Mouse (Mus musculus) lung, postnatal 4 days (tissue): ENCODE results near the gene Dusp8.
"Not testable (repeated sequence)": the region's sequence is repeated elsewhere in the genome, so short reads cannot be mapped to it uniquely, and the experiment has no call there.

Source experiments
- DNase-seq, 2 experiments: peaks; one replicate each; pipeline ENCODE4 v3.0.0; 2021

Dusp8 gene

DNA sequence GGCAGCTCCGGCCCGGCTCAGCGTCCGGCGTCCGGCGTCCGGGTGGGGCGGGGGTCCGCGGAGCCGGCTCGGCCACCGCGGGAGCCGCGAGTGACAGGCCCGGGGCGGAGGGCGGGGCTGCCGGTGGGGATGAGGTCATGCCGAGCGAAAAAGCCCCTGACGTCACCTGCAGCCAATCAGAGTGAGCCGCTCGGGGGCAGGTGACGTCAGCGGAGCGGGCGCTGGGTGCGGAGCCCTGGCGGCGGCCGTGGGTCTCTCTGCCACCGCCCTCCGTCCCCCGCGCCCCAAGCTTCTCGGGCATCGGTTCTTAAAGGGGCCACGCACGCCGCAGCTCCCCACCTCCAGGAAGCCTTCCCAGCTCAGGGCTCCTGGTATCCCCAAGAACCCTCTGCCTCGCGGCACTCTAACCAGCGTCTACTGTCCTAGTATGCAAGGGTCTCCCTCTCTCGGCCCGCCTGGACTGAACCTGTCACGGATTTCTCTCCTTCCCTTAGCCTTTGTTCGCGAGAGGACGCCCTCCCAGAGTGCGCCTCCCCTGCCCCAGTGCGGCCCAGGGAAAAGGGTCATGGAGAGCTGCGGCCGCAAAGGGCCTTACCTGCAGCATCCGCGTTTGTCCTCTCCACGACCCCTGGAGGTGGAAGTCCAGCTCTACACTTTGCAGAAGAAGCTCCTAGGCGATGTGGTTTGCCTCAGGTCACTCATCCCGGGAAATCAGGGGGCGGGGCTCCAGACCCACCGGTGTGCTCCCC is at the start of gene Dusp8:
Gene Dusp8, minus strand, starts transcription at position 661 of the 749 bp plus-strand sequence.
- peak; percentile 94 for DNase-seq

DNA sequence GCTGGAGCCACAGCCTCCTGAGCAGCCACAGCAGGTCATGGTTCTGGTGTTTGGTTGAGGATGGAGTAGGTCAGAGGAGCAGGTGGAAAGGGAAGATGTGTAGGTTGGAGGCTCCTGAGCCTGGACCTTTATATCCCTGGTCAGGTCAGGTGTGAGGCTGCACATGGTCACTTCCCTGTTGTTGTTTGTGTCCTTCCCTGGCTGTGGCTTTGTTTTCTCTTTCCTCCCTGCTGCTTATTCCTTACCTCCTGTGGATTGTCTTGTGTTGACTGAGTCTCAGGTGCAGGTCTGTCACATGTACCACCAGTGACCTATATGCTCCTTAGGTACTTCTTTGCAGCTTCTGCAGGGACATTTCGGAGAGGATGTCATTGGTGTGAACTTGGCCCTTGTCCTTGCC is 48.9 kb upstream of the Dusp8 start, which contains the start of gene Gm45337:
Gene Gm45337, minus strand, starts transcription at position 101 of the 400 bp plus-strand sequence.
- no peak for DNase-seq

DNA sequence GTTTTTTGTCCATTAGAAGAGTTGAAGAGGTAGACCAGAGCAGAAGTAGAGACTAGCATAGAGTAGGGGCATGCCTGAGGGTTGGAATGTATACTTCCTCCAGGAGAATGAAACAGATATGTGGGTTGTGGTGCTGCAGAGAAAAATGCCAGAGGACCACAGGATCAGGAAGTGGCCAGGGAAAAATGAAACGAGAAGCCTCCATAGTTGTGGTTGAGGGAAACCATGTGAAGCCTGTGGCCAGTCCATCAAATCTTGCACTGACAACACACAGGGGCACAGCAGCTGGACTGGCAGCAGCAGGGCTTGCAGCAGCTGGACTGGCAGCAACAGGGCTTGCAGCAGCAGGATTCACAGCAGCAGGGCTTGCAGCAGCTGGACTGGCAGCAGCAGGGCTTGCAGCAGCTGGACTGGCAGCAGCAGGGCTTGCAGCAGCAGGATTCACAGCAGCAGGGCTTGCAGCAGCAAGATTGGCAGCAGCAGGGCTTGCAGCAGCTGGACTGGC is 47.9 kb upstream of the Dusp8 start:
- not testable (repeated sequence) for DNase-seq

DNA sequence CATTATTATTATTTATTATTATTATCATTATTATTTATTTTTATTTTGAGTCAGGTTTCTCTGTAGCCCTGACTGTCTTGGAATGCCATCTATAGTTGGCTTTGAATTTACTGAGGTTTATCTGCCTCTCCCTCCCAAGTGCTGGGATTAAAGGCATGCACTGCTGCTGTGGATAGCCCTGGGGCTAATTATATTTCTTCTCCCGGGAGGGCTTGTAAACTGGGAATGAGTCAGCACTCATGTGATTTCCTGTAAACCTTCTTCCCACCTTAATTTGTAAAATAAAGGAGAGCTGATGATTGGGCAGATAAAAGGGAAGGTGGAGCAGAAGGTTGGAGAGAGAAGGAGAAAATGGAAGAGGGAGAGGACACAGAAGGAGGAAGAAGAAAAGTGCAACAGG is 45.1 kb upstream of the Dusp8 start:
- no peak for DNase-seq

DNA sequence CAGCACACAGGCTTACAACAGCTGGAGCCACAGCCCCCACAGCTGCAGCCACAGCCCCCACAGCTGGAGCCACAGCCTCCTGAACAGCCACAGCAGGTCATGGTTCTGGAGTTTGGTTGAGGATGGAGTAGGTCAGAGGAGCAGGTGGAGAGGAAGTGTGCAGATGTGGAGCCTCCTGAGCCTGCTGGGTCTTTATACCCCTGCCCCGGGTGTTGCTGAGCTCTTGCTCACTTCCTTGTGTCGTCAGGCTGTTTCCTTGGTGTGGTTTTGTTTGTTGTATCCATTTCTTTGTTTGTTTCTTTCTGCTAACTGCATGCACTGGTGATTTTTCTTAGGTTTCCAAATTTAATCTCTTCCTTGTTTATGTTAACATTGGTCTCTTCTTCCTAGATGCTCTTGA is 40.3 kb upstream of the Dusp8 start, which contains the start of gene Gm39115:
Gene Gm39115, minus strand, starts transcription at position 101 of the 400 bp plus-strand sequence.
- DNase-seq: not testable (repeated sequence)

DNA sequence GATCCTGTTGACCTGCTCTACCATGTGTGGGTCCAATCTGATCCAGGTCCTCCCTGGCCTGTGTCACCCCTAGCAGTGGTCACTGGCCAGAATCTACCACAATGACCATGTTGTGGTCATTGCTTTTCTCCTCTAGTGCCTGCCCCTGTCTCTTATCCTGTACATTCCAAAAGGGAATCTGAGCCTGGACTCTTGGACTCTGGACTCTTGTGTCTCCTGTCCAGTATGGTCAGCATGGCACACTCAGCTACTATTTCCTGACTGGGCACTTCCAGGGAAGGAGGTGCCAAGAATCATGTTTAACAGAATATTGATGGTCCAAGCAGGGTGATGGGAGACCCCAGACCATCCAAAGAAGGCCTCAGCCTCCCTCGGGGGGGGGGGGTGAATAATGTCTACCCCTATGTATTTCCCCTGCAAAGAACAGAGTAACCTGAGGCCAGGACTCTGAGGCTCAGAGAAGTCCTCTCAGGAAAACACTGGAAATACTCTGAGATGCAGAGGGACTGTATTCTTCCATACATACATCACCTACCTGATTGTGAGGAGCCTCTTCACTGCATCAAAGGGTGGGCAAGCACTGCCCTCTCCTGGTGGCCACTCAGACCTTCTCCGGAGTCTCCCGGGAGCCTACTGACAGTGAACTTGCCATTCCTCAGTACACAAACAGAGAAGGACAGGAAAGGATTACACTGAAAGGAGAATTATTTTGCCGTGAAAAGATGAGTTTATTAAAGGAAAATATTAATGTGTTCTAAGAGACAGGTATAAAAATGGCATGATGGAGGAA is 38.8 kb upstream of the Dusp8 start:
- DNase-seq: no peak

DNA sequence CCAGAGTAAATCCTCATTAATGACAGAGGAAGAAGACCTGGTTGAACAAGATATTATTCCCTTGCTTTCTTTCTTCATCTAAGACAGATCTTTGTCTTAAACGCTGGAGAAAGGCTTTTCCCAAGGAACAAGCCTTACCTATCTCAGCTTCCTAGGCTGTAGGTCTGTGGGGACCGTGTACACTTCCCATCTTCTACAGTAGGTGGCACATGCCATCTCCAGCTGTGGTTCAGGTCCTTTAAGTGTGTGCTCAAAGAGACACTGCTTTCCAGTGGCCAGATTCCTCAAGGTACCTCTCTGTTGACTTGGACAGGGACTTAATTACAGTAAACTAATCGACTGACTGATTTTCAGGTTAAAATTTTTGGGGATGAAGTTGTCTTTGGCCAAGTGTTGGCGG is 33.2 kb upstream of the Dusp8 start:
- DNase-seq: no peak

DNA sequence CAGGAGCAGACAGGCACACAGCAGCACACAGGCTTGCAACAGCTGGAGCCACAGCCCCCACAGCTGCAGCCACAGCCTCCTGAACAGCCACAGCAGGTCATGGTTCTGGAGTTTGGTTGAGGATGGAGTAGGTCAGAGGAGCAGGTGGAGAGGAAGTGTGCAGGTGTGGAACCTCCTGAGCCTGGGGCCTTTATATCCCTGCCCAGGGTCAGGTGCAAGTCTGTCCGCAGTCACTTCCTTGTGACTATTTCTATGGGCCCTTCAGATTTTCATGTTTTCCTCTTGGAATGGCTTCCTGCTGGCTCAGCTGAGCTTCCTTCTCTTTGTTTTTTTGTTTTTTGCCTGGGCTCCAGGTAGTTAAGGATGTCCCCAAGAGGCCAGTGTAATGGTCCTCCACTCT is 25.0 kb upstream of the Dusp8 start, which contains the start of gene Gm45618:
Gene Gm45618, minus strand, starts transcription at position 101 of the 400 bp plus-strand sequence.
- DNase-seq: not testable (repeated sequence)

DNA sequence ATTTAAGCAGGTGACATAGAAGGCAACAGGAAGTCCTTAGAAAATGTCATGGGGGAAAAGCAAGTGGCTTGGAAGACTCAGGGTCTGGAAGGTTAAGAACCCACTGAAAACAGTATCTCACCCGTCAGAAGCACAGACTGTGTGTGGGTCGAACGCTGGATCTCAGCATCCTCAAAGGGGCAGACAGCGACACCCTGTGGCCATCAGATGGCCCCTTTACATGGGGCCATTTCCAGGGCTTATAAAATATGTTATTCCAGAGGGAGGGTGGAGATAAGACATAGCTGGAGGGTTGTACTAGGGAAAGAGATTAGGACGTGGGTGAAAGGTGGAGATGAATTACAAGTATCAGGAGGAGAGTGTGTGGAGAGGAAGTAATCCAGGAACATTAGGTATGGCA is 24.0 kb upstream of the Dusp8 start:
- DNase-seq: peak in 1 of 2 experiments; percentile 8

DNA sequence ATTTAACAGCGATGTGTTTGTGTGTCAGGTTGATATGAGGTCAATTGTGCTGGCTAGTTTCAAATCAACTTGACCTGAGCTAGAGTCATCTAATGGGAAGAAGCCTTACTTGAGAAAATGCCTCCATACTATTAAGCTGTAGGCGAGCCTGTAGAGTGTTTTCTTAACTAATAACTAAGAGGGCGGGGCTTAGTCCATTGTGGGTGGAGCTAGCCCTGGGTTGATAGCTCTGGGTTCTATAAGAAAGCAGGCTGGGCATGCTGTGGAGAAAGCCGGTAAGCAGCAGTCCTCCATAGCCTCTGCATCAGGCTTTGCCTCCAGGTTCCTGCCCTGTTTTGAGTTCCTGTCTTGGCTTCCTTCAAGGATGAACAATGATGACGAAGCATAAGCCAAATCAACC is 9.1 kb upstream of the Dusp8 start:
- no peak for DNase-seq

DNA sequence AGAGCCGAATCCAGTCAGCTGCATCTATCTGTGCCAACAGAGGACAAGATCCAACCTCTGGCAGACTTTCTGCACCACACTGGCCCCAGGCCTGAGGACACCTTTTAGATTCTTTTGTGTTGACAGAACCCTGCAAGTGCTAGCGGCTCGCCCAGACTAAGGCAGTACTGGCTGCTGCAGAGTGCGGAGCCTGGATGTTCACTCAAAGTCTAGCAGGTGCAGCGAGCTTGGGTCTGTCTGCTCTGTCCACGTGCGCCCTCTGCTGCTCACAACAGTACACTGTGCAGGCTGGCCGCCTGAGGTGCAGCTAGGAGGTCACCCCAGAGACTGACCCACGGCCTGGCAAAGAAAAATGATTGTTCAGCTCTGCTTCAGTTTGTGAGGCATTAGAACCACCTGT is 2.1 kb upstream of the Dusp8 start:
- DNase-seq: peak; percentile 74 to 83

DNA sequence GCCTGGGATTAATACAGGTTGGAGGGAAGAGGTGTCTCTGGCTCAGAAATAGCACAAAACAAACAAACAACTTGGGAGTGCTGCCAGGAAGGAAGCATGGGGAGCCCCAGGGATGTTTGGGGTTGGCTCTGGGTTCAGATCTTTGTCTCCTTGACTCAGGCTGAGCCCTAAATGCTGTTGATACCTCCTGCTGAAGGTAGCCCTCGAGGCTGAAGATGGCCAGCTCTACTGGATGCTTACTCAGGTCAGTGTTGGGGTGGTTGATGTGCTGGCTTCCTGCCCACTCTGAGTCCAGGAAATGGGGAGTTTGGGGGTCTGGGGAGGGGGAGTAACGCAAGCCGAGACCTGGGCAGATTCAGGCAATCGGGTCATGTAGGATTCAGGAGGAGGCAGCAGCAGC is 1.1 kb upstream of the Dusp8 start:
- DNase-seq: no peak

DNA sequence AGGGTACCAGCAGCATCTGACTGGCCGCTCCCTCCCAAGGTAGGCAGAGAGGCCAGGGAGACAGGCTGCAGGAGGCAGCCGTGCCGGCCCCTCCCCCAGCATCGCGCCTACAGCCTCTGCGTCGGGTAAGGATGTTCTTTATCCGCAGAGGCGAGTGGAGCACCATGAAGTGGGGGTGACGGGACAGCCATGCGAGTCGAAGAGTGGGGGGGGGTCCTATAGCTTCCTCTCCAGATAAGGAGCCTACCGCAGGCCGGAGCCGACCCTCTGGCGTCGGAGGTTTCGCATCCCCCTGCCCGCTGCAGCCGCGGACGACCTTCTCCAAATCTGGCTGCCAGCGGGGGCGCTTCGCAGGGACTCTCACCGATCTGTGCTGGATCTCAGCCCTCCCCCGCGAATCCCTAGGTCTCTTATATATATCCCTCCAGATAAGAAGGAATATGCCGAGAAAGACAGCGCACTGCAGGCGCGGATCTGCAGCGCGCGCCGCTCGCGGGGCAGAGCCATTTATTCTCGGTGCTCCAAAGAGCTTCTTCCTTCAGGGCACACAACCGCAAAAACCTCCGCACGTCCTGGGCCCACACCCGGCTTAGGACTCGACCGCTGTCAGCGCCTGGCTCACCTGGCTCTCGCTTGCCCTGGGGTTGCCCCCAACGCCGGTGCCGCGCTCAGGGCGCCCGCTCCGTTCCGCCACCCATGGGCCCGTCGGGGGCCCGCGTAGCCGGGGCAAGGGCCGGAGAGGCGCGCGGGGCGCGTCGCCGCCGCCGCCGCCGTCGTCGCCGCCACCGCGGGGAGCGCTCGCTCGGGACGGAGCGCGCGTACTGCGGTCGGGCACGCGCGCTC is 1.1 kb downstream of the Dusp8 start:
- peak; percentile 49 to 53 for DNase-seq

DNA sequence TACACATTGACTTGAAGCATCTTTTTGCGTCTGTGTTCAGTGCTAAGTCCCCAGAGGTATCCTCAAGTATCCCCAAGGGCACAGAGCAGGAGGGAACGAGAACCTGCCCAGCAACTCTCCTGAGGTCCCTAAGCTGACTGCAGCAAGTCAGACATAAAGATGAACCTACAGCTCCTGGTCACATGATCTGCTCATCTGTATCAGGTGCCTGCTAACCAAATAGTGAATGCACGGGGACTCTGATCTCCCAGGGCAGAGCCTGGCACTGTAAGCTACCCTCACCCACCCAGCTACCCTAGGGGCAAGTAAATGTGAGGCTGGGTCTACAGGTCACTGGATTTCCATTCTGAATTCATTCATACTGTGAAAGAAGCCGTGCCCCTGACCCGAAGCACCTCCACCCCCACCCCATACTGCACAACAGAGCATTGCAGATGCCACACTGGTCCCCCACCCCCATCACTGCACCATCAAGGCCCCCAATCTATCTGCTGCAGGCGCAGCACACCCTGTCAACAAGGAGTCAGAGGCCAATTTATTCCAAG is 1.9 kb downstream of the Dusp8 start:
- no peak for DNase-seq

DNA sequence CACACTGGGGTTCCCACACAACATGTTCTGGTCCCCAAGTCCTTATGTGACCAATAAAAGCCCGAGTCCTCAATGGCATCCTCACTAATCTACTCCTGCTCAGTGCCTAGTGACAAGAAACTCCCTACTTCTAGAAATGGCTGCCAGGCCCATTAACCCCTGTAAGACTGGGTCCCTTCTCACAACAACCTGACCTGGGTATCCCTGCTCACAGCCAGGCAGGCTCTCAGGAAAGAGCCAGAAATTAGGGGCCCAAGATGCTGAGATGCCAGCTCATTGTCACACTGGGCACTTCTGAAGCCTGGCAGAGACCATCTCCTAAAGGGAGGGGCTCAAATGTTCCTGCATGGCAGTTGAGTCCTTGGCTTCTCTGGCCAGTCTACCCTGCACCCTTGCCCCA is 2.7 kb downstream of the Dusp8 start:
- no peak for DNase-seq

DNA sequence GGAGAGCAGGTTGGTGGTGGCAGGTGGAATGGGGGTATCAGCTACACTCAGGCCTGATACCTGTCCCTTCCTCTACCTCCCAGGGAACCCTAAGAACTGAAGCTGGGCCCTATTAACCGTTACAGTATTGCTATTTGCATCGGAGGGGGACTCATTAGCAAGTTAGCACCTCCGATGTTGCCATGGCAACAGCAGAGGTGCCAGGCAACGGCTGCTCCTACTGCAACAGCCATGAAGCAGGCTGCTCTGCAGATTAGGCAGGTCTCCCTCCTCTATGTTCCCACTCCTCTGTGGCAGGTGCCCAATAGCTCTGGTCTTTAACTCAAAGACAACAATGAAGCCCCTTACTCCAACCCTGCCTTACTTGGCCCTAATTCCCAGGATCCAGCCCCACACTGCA is 3.8 kb downstream of the Dusp8 start:
- DNase-seq: no peak

DNA sequence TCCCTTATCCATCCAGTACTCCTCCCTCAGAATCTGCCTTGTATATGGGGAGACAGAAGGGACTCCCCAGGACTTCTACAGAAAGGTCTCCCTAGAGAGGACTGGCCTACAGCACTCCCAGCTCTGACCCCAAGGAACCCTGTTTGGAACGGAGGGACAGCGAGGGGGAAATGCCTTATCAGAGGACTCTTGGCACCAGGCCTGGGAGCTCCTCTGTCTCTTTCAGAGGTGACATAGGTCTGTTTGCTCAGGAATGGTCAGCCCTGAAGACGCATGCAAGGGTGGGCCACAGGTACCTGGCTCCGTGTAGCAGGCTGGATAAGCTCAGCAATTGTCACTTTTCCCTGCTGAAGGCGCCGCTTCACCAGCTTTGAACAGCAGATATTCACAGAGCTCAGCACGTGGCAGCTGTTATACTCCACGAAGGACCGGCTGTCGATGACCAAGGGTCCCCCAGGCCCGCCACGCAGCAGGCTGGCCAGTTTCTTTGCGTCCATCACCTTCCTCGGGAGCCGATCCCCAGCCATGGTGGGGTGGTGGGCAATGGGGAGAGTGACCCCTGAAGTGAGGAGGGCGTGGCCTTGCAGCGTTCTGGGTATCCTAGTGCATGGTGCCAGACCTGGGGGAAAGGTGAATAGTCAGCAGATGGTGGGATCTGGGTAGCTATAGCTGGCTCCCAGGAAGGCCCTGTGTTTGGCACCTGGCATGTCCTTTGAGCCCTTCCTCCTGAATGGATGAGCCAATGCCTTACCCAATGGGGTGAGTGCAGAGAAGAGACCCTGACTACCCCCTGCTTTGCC is 5.8 kb downstream of the Dusp8 start:
- no peak for DNase-seq

DNA sequence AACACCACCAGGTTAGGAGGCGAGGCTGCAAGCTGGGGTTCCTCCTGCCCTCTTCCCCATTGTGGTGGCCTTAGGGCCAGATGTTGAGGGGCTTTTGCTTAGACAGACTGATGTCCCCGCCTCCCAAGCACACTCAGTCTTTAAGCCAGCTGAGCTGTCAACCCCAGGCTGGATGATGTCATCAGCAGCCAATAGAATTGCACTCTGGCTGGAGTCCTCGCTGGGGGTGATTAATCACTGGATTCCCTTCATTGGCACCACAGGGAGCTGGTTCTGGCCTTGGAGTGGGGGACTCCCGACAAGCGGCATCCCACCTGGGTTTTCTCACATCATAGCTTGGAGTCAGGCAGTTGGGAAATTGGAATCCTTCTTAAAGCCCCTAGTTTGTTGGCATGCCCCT is 6.8 kb downstream of the Dusp8 start:
- peak; percentile 54 to 61 for DNase-seq

DNA sequence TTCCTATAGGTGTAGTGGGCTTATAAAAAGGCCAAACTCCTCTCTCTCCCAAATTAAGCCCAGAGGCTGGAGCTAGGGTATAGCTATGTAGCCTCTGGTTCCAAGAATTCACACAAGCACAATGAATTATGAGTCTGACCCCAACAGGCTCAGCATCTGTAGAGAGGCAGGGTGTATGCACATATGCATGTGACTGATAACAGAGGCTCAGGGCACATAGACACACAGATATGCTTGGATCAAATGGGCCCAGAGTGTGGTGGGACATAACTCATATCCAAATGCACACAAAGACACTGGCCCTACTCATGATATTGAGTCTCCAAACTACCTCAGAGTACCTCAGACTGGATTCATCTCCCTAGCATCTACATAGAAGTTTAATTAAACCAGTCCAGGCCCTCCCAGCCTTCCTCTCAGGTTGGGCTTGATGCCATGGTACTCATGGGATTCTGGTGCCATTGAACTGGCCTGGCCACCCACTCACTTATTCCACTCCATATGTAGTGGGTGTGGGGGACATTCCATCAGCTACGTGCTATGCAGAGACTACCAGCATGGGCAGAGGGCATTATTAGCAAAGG is 8.5 kb downstream of the Dusp8 start:
- DNase-seq: no peak

DNA sequence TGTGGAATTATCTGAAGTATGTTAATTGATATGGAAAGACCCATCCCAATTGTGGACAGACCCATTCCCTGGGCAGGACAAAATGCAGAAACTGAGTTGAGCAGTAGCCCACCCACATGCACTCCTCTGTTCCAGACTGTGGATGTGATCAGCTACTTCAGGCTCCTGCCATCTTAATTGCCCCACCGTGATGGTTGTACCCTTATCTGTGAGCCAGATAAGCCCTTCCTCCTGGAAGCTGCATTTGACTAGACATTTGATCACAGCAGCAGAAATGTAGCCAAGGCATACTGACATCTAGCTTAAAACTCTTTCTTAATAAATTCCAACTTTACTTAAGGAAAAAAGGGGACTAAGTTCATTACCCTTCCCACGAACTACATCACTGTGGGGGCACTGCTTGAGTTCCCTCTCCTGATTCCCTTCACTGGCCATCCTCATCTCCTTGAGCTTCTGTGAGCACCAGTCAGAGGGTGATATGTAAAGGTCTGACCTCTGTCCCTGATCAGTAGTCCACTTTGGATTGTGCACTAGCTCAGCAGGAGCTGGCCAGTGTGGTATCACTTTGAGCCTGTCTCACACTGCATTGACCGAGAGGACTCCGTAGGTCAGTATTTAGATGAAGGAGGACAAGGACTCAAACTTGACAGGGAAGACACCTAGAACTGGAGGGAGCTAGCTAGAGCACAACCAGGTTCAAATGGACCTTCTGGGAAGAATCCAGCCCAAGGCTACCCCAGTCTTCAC is 9.3 kb downstream of the Dusp8 start:
- DNase-seq: no peak

DNA sequence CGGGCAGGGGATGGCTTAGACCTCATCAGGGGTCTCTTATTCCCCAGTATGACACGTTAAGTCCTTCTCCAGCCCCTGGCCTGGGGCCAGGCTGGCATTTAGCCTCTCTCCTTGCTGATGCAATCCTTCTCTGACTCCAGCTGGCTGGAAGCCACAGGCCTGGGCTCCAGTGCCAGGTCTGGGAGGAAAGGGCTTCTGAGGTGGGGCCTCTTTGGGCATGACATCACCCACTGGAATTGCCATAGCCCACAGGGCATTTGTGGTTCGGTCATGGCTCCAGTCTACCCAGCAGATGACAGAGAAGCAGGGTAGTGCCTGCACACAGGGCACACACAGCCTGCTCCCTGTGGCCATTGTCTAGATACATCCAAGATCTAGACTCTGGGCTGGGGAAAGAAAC is 10.8 kb downstream of the Dusp8 start:
- peak; percentile 88 to 91 for DNase-seq
